Mouse (Mus musculus) spleen, postnatal 36 days (tissue): ENCODE measurements at regions not wholly inside any gene's neighbourhood (a gene's known extent, or its start where the extent isn't known, plus 50 kb on each side); places are given as distances from the start of the nearest gene placed in this dataset.
"Not testable (repeated sequence)": the region's sequence is repeated elsewhere in the genome, so short reads cannot be mapped to it uniquely, and the experiment has no call there.

Experiments
- DNase-seq, 2 experiments: peaks; one replicate each; pipeline ENCODE4 v3.0.0; 2022; ENCODE audit warnings: low spot score in 2 of 2, mixed read lengths in 1 of 2

GRCm38 (mm10) chr10:111637084-111637735 is 131.1 kb downstream of the Phlda1 start:
- DNase-seq, result no peak

DNA sequence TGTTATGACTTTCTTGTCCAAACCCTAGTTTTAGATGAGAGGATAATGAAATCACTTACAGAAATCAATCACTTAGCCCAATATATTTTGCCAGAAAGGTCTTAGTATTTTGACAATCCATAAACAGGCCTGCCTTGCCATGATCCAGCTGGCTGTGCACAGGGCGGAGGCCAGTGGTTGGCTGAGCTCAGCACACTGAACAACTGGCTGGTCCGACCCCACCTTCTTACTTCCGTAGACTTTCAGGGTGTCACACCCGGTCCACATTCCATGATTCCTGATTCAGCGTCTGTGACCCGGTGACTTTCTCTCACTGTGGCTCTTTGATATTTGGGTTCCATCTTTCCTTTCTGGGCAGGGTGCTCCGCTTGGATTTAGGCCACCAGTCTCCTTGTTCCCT is 133.8 kb downstream of the Phlda1 start:
- DNase-seq, result no peak

GRCm38 (mm10) chr10:111642683-111643082 is 136.6 kb downstream of the Phlda1 start:
- DNase-seq, result no peak

DNA sequence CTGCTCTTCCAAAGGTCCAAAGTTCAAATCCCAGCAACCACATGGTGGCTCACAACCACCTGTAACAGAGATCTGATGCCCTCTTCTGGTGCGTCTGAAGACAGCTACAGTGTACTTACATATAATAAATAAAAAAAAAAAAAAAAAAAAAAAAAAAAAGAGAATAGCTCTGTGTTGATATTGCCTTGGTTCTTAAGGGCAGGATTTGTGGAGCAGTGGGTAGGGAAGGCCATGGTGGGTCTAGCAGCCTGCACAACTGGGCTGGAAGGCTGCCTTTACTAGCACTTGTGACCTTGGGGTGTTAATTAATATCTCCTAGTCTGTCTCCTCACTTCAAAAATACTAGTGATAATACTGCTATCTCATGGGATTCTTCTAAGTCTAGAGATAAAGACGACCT is 147.7 kb downstream of the Phlda1 start:
- DNase-seq, result not testable (repeated sequence)

- no peak for DNase-seq
These were observed 148.5 kb downstream of the Phlda1 start for GRCm38 (mm10) chr10:111654364-111655226.

DNA sequence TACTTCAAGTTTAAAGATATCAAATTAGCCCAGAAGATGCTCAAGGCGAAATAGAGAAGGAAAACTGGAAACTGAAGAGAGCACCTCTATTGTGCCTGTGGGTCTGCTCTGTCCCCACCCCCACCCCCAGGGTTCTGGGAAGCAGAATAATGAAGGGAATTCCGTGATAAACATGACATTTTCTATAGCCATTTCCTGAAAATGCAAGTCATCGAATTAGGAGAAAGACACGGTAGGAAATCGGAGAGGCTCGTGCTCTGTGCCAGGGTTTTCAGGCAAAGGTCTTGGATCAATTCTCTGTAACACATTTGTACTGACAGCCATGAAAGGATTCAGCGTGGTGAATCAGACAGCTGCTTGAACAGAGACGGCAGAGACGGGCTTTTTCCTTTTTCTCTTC is 152.7 kb downstream of the Phlda1 start:
- no peak for DNase-seq

DNA sequence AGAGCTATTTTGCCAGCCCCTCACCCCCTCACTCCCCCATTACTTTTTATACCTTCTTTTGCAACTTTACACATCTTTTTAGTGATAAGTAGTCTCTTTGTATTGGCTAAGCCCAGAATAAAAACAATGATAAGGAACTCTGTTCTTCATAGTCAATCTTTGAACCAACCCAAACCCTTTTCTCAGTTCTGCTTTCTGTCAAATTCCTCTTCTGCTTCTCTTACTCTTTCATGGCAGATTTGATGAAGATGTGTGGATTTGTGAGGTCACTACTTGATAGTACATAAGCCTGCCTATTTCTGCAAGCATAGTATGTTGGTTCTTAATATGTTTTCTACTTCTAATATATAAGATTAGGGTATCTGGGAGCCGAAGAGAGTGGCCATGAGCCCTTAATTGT is 156.6 kb downstream of the Phlda1 start:
- DNase-seq, result no peak

- DNase-seq, result no peak
These were observed 159.7 kb downstream of the Phlda1 start for GRCm38 (mm10) chr10:111665834-111666233.

- no peak for DNase-seq
These were observed 160.9 kb downstream of the Phlda1 start for GRCm38 (mm10) chr10:111666963-111667362.

DNA sequence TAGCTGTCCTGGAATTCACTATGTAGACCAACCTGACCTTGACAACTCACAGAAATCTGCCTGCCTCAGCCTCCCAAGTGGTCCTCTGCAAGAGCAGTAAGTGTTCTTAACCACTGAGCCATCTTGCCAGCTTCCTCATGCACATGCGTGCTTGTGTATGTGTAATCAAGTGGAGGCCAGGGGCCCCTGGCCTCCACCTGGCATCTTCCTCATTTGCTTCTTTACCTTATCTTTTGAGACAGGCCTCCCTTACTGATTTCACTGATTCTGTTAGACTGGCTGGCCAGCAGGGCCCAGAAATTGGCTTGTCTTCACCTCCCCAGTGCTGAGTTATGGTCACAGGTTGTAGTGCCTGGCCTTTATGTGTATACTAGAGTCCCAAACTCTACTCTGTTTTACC is 162.6 kb downstream of the Phlda1 start:
- no peak for DNase-seq

DNA sequence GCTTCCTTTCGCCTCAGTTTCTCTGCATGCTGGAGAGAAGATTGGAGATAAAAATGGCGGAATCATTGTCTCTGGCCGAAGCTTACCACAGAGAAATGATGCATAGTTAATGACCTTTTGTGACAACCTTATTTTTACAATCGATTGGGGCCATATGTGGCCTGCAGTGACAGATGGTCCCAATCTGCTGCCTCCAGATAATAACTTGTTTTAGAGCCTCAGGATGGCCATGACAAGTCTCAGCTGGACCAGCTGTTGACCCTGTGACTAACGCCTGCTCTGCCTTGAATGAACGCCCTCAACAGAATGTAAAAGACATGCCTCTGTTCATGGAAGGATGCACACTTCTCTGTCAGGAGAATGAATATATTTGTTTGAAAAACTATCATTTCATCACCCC is 163.6 kb downstream of the Phlda1 start:
- no peak for DNase-seq

DNA sequence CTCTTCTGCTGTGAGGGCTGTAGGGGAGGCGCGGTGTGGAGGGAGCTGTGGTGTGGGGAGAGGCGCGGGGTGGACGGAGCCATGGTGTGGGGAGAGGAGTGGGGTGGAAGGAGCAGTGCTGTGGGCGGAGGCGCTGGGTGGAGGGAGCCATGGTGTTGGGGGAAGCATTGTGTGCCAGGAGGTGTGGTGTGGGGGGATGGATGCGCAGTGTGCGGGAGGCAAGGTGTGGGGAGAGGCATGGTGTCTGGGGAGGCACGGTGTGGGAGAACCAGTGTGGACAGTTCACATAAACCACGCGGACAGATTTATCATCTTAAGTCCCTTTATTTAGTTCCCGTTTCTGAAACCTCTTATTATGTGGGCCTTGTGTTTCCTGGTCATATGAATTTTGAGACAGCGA is 164.6 kb downstream of the Phlda1 start:
- no peak for DNase-seq

DNA sequence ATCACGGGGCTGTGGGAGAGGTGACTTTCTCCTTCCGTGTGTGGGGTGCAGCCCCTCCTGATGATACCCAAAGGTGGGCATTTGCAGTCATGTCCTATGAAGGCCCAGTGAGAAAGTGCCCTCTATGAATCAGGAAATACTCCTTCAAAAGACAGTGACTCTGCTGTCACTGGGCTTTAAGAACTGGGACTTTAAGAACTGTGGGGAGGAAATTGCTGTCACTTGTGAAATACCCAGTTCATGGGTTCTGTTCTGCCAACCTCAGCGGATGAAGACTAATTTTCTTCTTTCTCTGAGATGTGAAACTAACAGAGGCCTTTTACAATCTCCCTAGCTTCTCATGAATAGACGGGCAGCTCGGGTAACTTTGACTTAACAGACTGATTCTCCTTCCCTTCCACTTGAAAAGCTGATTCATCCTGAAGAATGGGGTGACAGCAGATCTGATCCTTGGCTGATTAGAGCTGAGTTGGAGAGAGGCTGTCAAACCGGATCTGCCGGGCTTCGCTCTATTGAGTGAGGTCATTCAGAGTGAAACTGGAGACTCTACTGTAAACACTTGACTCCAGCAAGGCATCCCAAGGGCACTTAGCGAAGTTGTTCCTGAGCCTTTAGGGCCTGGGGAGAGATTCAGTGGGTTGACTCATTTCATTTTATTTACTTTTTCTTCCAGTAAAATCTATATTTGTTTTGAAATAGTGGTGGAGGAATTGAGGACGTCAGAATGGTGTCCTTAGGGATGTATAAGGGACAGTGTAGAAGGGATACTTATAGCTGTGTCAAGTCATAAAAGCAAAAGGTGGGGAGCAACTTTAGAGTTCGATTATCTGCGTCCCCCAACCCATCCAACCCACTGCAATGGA is 166.6 kb downstream of the Phlda1 start:
- no peak for DNase-seq

DNA sequence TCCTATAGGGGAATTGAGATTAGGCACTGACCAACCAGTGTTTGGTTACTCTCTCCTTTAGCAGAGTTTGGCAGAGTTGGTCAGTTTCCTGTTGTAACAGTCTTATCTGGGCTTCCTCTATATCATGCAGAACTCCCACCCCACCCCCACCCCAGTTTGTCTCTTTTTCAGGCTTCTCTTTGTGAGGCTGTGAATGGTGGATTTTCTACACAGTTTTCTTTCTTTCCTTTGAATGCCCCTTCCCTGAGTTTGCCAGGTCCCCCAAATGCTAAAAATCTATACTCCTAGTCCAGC is 167.2 kb downstream of the Phlda1 start:
- no peak for DNase-seq

- no peak for DNase-seq
These were observed 170.2 kb downstream of the Phlda1 start for GRCm38 (mm10) chr10:111676255-111676654.

DNA sequence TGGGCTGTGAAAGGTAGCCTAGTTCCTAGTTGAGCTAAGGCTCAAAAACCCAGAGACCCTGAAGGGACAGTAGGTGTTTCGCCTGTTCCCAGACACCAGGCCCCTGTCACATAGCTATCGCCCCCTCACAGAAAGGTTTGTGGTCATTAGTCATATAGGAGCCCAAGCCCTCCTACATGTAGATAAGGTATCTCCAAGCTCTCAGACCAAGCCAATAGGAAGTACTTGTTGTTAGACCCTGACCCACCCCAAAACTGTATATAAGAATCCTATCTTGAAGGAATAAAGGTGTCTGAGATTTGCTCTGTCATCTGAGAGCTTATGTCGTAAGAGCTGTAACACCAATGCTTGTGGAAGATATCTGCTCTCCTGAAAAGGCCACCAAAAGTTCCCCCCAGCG is 174.8 kb downstream of the Phlda1 start:
- no peak for DNase-seq

GRCm38 (mm10) chr10:111684409-111685346 is 178.6 kb downstream of the Phlda1 start:
- no peak for DNase-seq

DNA sequence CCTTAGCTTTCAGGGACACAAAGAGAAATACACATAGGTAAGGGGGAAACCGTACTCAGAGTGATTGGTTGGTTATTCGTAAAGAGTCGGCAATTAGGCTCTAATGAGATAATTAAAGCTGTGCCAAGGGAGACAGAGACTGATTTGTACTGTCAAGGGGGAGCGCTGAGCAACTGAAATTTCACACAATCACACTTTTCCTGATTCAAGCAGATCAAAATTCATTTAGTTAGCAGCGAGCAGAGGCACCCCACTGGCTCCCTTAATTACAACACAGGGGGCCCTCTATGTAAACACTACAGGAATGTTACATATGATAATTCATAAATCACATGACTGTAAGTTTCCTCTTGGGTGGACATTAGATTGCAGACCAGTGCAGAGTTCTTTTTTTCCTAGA is 180.5 kb downstream of the Phlda1 start:
- no peak for DNase-seq

DNA sequence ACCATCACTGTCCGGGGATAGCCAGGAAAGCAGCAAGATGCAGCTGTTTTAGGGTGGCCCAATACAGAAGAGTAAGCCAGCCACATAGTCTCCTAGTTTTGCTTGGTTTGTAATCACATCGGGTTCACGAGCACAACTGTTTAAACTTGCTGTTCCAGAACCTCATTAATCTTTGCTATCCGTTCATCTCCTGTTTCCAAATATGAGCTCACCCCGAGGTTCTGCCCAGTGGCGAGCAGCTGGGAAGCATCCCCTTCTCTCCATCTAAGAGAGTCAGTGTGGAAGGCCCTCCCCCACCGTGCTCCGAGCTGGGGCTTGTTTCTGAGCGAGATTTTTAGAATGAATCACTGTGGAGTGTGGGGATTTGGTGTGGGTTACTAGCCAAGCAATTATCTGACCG is 183.5 kb downstream of the Phlda1 start:
- no peak for DNase-seq

DNA sequence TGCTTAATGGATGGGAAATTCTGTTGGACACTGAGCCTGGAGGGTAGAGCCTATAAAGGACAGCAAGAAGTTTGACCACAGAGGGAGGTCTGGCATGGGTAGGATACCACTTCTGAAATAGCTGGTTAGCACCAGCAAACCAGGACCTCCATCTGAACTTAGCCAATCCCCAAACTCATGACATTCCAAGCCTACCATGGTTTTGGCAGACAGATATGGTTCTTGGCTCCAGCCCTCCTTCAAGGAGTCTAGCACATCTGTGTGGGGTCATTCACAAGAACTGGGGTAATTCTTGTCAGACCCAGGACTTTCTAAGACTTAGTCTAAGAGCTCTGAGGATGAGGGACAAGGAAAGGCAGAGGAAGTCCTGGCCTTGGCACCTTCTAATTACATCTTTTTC is 187.7 kb downstream of the Phlda1 start:
- DNase-seq, result no peak
